Mouse (Mus musculus) monocyte, adult 2 months (primary cell): ENCODE data around the gene Obp2b.
"Not testable (repeated sequence)": the region's sequence is repeated elsewhere in the genome, so short reads cannot be mapped to it uniquely, and the experiment has no call there.

Source experiments
- DNase-seq, 2 experiments: peaks; one replicate each; pipeline ENCODE4 v3.0.0; 2022; ENCODE audit warnings: low spot score in 2 of 2, low read depth in 1 of 2

Gene Obp2b

GRCm38 (mm10) chr2:25736709-25737108 is at the start of gene Obp2b:
TSS of gene Obp2b (plus strand) at chr2:25737009.
- DNase-seq = not testable (repeated sequence)

GRCm38 (mm10) chr2:25694605-25695004 is 42.2 kb upstream of the Obp2b start:
- DNase-seq = peak; percentile 16 to 29

GRCm38 (mm10) chr2:25696951-25697350 is 39.9 kb upstream of the Obp2b start:
- DNase-seq = no peak

- DNase-seq = no peak
Observed at GRCm38 (mm10) chr2:25698696-25699095, 38.1 kb upstream of the Obp2b start.

- not testable (repeated sequence) for DNase-seq
Observed at GRCm38 (mm10) chr2:25699743-25700142, 37.1 kb upstream of the Obp2b start, which contains the start of gene Obp2a. TSS of gene Obp2a (plus strand) at chr2:25700043.

- no peak for DNase-seq
Observed at GRCm38 (mm10) chr2:25701001-25701400, 35.8 kb upstream of the Obp2b start.

DNA sequence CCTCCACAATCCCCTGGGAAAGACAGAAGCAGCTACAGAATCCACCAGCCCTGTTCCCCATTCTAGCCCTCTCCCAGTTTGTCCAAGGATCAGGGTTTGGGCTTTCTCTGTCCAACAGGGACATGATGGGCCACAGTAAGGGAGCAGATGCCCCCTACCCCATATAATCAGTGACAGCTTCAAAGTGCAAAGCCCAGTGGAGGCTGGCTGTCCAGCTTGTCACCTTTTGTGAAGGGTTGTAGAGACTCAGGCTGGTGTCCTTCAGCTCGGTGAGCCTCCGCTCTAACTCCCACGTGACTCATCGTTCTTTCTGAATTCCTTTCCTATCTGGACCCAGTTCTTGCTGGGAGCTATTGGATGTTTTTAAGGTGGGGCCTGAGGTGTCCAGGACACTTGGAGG is 33.1 kb upstream of the Obp2b start:
- DNase-seq = no peak

- DNase-seq = peak in 1 of 2 experiments; percentile 25
Observed at GRCm38 (mm10) chr2:25706643-25707481, 29.9 kb upstream of the Obp2b start, which contains the start of gene Bmyc. TSS of gene Bmyc (plus strand) at chr2:25706739.

- DNase-seq = no peak
Observed at GRCm38 (mm10) chr2:25708121-25708520, 28.7 kb upstream of the Obp2b start.

DNA sequence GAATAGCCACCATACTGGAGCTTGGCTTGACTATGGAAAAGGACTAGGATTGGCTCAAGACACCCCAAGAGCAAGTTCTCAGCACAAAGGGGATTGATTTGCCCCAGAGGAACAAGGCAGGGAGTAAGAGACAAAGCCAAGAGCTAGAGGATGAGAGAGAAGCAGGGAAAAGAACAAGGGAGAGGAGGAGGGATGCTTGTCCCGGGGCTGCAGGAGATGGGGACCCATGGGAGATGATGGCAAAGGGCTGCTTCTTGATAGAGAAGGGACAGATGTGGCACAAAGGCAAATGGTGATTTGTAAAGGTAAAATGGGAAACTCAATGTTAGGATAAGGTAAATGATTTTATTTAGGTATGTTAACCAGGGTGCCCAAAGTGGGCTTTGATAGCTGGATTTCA is 27.8 kb upstream of the Obp2b start:
- DNase-seq = not testable (repeated sequence)

- DNase-seq = not testable (repeated sequence)
Observed at GRCm38 (mm10) chr2:25709791-25710190, 27.0 kb upstream of the Obp2b start.

DNA sequence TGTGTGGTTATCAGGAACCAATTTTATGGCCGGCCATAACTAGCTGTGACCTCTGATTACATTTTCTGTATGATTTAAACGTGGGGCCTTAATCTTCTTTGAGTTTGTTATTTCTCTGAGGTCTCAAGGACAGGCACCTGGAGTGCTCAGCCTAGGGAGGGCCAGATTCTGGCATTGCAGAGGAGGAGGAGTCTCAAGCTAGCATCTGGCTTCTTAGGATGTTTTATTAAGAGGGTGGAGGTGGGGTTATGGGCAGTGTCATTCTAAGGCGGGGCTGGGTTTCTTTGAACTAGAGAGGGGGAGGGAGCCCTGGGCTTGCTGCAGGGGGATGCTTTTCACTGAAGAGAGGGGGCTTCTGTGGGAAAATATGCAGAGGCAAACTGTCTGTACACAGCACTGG is 25.2 kb upstream of the Obp2b start:
- DNase-seq = not testable (repeated sequence)

GRCm38 (mm10) chr2:25717222-25717621 is 19.6 kb upstream of the Obp2b start:
- DNase-seq = no peak

- DNase-seq = no peak
Observed at GRCm38 (mm10) chr2:25733199-25733930, 3.4 kb upstream of the Obp2b start.

DNA sequence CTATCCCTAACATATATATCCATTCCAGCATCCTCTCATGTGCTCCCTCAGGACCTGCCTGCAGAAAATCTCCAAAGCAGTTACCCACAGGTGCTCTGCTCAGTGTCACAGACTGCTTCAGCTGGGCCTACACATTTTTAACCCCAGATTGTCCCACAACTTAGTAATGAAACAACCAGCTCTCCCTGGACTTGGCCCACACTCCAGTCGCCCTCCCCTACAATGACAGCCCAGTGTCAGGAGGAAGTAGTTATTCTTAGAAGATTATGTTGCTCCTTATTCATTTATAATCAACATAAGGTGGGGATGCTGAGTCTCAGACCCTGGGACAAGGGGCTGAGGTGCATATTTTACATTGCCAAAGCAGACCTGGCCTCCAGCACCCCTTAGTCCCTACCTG is 4.9 kb downstream of the Obp2b start:
- no peak for DNase-seq

GRCm38 (mm10) chr2:25754201-25754600 is 17.4 kb downstream of the Obp2b start:
- DNase-seq = no peak

DNA sequence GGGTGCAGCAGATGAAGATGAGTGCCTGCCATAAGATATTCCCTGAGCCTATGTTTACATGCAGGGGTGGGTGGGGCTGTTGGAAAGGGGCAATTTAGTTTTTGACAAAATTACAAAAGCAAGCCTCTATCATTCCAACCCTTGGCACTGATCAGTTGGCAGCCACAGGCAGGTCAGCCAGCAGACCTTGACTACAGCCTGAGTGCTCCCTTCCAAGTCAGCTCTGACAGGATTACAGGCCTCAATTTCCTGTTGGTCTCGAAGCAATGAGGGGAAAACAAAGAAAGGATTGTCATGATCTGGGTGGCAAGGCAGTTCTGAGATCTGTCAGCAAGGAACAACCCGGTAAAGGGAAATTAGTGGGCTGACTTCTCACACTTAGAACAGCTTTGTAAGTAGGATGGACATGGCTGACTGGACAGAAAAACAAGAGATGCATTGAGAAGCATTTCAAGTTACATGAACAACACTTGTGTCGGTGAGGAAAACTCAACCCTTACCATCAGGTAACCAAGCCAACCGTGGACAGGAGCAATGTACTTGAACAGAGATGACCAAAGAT is 21.3 kb downstream of the Obp2b start:
- DNase-seq = no peak

GRCm38 (mm10) chr2:25765269-25765668 is 28.5 kb downstream of the Obp2b start, which contains the start of gene Lcn3:
TSS of gene Lcn3 (plus strand) at chr2:25765569.
- DNase-seq = no peak

DNA sequence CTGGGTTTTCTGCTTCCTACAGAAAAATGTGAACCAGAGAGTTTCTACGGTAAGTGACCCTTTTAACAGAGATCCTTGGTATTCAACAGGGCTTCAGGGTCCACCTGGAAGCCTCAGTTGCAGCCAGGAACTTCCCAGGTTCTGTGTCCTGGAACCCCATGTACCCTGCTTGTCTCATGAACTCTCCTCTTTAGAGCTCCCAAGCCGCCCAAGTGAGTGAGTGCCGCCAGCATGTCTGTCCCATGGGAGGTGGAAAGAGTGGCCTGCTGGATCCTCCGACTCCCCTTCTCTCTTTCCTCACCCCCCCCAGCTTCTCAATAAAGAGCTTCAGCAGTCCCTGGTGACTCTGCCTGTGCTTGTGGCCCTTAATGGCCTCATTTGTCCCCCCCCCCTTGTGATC is 31.0 kb downstream of the Obp2b start:
- DNase-seq = no peak

GRCm38 (mm10) chr2:25773507-25773906 is 36.7 kb downstream of the Obp2b start:
- no peak for DNase-seq

DNA sequence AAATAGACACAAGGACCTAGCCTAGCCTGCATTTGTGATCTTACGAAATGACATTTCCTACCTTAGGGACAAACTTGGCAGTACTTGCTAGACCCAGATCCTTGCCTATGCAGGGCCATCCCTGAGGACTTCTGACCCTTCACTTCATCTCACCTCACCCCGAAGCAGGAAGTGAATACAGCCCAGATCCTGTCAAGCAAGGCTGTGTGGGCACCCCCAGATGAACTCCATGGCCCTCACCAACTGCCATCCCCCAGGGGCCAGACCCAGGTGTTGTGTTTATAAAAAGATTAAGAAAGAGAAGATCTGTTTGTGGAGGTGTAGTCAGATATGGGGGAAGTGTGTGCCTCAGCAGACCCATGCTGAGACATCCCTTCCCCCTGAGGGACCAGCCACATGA is 37.8 kb downstream of the Obp2b start:
- DNase-seq = no peak

- no peak for DNase-seq
Observed at GRCm38 (mm10) chr2:25775991-25776390, 39.2 kb downstream of the Obp2b start.
